Mouse (Mus musculus) B cell, adult 2 months (primary cell): ENCODE results near the gene Nckap5l.

ENCODE experiments used
- DNase-seq, 2 experiments: peaks; one replicate each; pipeline ENCODE4 v3.0.0; 2022

The Nckap5l gene

GRCm38 (mm10) chr15:99457606-99458401 is at the start of gene Nckap5l:
Gene Nckap5l, minus strand, starts transcription at chr15:99457748.
- DNase-seq: peak; percentile 86 to 88

GRCm38 (mm10) chr15:99505324-99506095 is 48.0 kb upstream of the Nckap5l start:
- DNase-seq: no peak

GRCm38 (mm10) chr15:99503256-99503655 is 45.7 kb upstream of the Nckap5l start:
- DNase-seq: no peak

- DNase-seq: no peak
Observed at GRCm38 (mm10) chr15:99502311-99502831, 44.8 kb upstream of the Nckap5l start.

- DNase-seq: no peak
Observed at GRCm38 (mm10) chr15:99501292-99502260, 44.0 kb upstream of the Nckap5l start.

- no peak for DNase-seq
Observed at GRCm38 (mm10) chr15:99500320-99500719, 42.8 kb upstream of the Nckap5l start.

GRCm38 (mm10) chr15:99499726-99500125 is 42.2 kb upstream of the Nckap5l start:
- DNase-seq: no peak

- DNase-seq: no peak
Observed at GRCm38 (mm10) chr15:99498781-99499180, 41.2 kb upstream of the Nckap5l start.

- DNase-seq: no peak
Observed at GRCm38 (mm10) chr15:99498356-99498755, 40.8 kb upstream of the Nckap5l start.

GRCm38 (mm10) chr15:99497527-99498242 is 40.1 kb upstream of the Nckap5l start:
- no peak for DNase-seq

GRCm38 (mm10) chr15:99497061-99497460 is 39.5 kb upstream of the Nckap5l start:
- DNase-seq: peak; percentile 26 to 43

GRCm38 (mm10) chr15:99484745-99485144 is 27.2 kb upstream of the Nckap5l start:
- DNase-seq: no peak

GRCm38 (mm10) chr15:99475814-99476213 is 18.3 kb upstream of the Nckap5l start:
- DNase-seq: peak in 1 of 2 experiments; percentile 19

GRCm38 (mm10) chr15:99474576-99474926 is 17.0 kb upstream of the Nckap5l start, which contains the start of gene Bcdin3d:
Gene Bcdin3d, minus strand, starts transcription at chr15:99474730.
- DNase-seq: peak; percentile 92

- peak; percentile 31 to 35 for DNase-seq
Observed at GRCm38 (mm10) chr15:99473801-99474575, 16.4 kb upstream of the Nckap5l start.

- no peak for DNase-seq
Observed at GRCm38 (mm10) chr15:99472972-99473371, 15.4 kb upstream of the Nckap5l start.

- no peak for DNase-seq
Observed at GRCm38 (mm10) chr15:99471677-99472063, 14.1 kb upstream of the Nckap5l start.

GRCm38 (mm10) chr15:99470971-99471676 is 13.6 kb upstream of the Nckap5l start:
- peak; percentile 67 to 69 for DNase-seq

GRCm38 (mm10) chr15:99470224-99470761 is 12.7 kb upstream of the Nckap5l start:
- no peak for DNase-seq

GRCm38 (mm10) chr15:99469736-99470135 is 12.2 kb upstream of the Nckap5l start:
- DNase-seq: no peak
